Mouse (Mus musculus) urinary bladder, postnatal 4 days (tissue): ENCODE data around the gene Olfr790.

Experiments
- DNase-seq, 2 experiments: peaks; one replicate each; pipeline ENCODE4 v3.0.0; 2021 to 2022; ENCODE audit warnings: low spot score in 2 of 2

The Olfr790 gene

GRCm38 (mm10) chr10:129498192-129498591 lies at the start of gene Olfr790:
TSS of gene Olfr790 (plus strand) at chr10:129498492.
- DNase-seq = no peak

GRCm38 (mm10) chr10:129461562-129461961 lies 36.7 kb upstream of the Olfr790 start, which contains the start of gene Olfr787:
TSS of gene Olfr787 (plus strand) at chr10:129461862.
- DNase-seq = no peak

- no peak for DNase-seq
Measured at GRCm38 (mm10) chr10:129470698-129471097, 27.6 kb upstream of the Olfr790 start, which contains the start of gene Olfr788. TSS of gene Olfr788 (plus strand) at chr10:129470998.

- no peak for DNase-seq
Measured at GRCm38 (mm10) chr10:129473256-129473655, 25.0 kb upstream of the Olfr790 start.

GRCm38 (mm10) chr10:129473723-129474122 lies 24.6 kb upstream of the Olfr790 start:
- no peak for DNase-seq

GRCm38 (mm10) chr10:129484452-129484851 lies 13.8 kb upstream of the Olfr790 start, which contains the start of gene Olfr789:
TSS of gene Olfr789 (plus strand) at chr10:129484752.
- DNase-seq = no peak

GRCm38 (mm10) chr10:129490101-129490500 lies 8.2 kb upstream of the Olfr790 start:
- DNase-seq = no peak

GRCm38 (mm10) chr10:129521492-129521891 lies 23.2 kb downstream of the Olfr790 start, which contains the start of gene Olfr791:
TSS of gene Olfr791 (plus strand) at chr10:129521792.
- DNase-seq = no peak

- DNase-seq = no peak
Measured at GRCm38 (mm10) chr10:129538862-129539261, 40.6 kb downstream of the Olfr790 start, which contains the start of gene Olfr792. TSS of gene Olfr792 (plus strand) at chr10:129539162.

- no peak for DNase-seq
Measured at GRCm38 (mm10) chr10:129549354-129549753, 51.1 kb downstream of the Olfr790 start.
